Mouse (Mus musculus) brown adipose tissue, adult 24 weeks (tissue): ENCODE measurements around the gene Derl2. TPM values are rescaled to one million over a fixed set of nuclear protein-coding genes. Genes with fewer than 3 reads are reported as not detected.

ENCODE experiments used
- H3K27ac ChIP-seq: fragments of 200-500 bp; replicated peaks from 2 replicates; pipeline ENCODE4 v1.5.1; 2012; ENCODE audit warnings: low read depth, mild to moderate bottlenecking, low read length
- H3K4me1 ChIP-seq: fragments of 200-500 bp; 2 replicates; pipeline ENCODE4 v1.6.1; 2012; ENCODE audit warnings: low read length, mixed read lengths; ENCODE audit not compliant: control insufficient read depth, insufficient read depth, insufficient read length
- H3K4me3 ChIP-seq: fragments of 200-500 bp; 2 replicates; pipeline ENCODE4 v1.5.1; 2012; ENCODE audit warnings: low read depth, mild to moderate bottlenecking, low read length, moderate library complexity; ENCODE audit not compliant: insufficient read depth
- polyA plus RNA-seq: library from polyadenylated mRNA; stranded (reverse); fragments of >200 nt; gene quantifications from 2 replicates; pipeline ENCODE4 v1.2.4, GENCODE M21; 2012; ENCODE audit not compliant: missing spikeins, insufficient read depth, insufficient read length

Derl2 gene
- polyA plus RNA-seq, 1 experiment, result 48.1 TPM

- H3K27ac ChIP-seq, result peak within 1 kb of the TSS; percentile 87
- peak within 1 kb of the TSS; percentile 91 for H3K4me3 ChIP-seq
- H3K4me1 ChIP-seq, result no peaks in the 10 kb centered on the region; the same call in 1 of the 2 replicates
These were observed 49.7 kb downstream of the Derl2 start, which contains the start of the genes Nup88 and Rpain for GRCm38 (mm10) chr11:70969821-70970559. Nup88 (minus strand) TSS chr11:70969973. Rpain (plus strand) TSS chr11:70970213.

- no peaks in the 10 kb centered on the region; the same call in 1 of the 2 replicates for H3K4me1 ChIP-seq
- peak overlapping the region; percentile 91 for H3K4me3 ChIP-seq
- H3K27ac ChIP-seq, result peak overlapping the region; percentile 80
These were observed 50.3 kb downstream of the Derl2 start for GRCm38 (mm10) chr11:70969271-70969794.

GRCm38 (mm10) chr11:70964222-70964907 is 55.3 kb downstream of the Derl2 start:
- H3K27ac ChIP-seq, result no peak overlapping the region
- no peak overlapping the region for H3K4me3 ChIP-seq
- no peaks in the 10 kb centered on the region for H3K4me1 ChIP-seq

GRCm38 (mm10) chr11:70960786-70961554 is 58.7 kb downstream of the Derl2 start:
- H3K27ac ChIP-seq, result no peak overlapping the region
- H3K4me3 ChIP-seq, result no peak overlapping the region

More at GRCm38 (mm10) chr11:70960786-70961554, 58.7 kb downstream of the Derl2 start:
- H3K4me1 ChIP-seq, result no peaks in the 10 kb centered on the region

Other genes with a start within 250 kb of the Derl2 start
- gene Scimp, start 207.3 kb downstream of the Derl2 start, polyA plus RNA-seq, result not detected in 2 replicates
- gene Rabep1, start 175.1 kb downstream of the Derl2 start, polyA plus RNA-seq, result 20.5 and 22.8 TPM in 2 replicates
- gene Nup88, start 49.9 kb downstream of the Derl2 start, polyA plus RNA-seq, result 38.2 and 45.9 TPM in 2 replicates
- gene Rpain, start 49.6 kb downstream of the Derl2 start, polyA plus RNA-seq, result 16.5 and 23.7 TPM in 2 replicates
- gene C1qbp, start 36.8 kb downstream of the Derl2 start, polyA plus RNA-seq, result 190 and 210 TPM in 2 replicates
- gene Dhx33, start 15.4 kb downstream of the Derl2 start, polyA plus RNA-seq, result 6.9 and 10.0 TPM in 2 replicates
- gene Mis12, start 230 bp downstream of the Derl2 start, polyA plus RNA-seq, result 6.8 and 13.4 TPM in 2 replicates
- gene 6330403K07Rik, start 13.7 kb upstream of the Derl2 start, polyA plus RNA-seq, result not detected in 2 replicates
- 0.42 TPM in 1 of 2 replicates, not detected in the other for gene Nlrp1a, start 124.9 kb upstream of the Derl2 start, polyA plus RNA-seq
- gene Nlrp1b, start 210.9 kb upstream of the Derl2 start, polyA plus RNA-seq, result 0.38 and 0.40 TPM in 2 replicates